Mouse (Mus musculus): ENCODE data around the gene Kcnq1.

Gene Kcnq1

GRCm38 (mm10) chr7:143461920-143462319, 355.8 kb downstream of the Kcnq1 start:
- DNase-seq (ENCODE audit: low spot score in 2 of 2): no peak

- no peak for DNase-seq (ENCODE audit: low spot score in 2 of 2)
These were observed 356.4 kb downstream of the Kcnq1 start for GRCm38 (mm10) chr7:143462516-143462915.

- DNase-seq (ENCODE audit: low spot score in 2 of 2): peak in 1 of 2 experiments; percentile 67
These were observed 357.8 kb downstream of the Kcnq1 start for GRCm38 (mm10) chr7:143463865-143464415.

GRCm38 (mm10) chr7:143464811-143465560, 358.8 kb downstream of the Kcnq1 start:
- no peak for DNase-seq (ENCODE audit: low spot score in 2 of 2)

GRCm38 (mm10) chr7:143466099-143466677, 360.0 kb downstream of the Kcnq1 start:
- peak in 1 of 2 experiments; percentile 79 for DNase-seq (ENCODE audit: low spot score in 2 of 2)

DNA sequence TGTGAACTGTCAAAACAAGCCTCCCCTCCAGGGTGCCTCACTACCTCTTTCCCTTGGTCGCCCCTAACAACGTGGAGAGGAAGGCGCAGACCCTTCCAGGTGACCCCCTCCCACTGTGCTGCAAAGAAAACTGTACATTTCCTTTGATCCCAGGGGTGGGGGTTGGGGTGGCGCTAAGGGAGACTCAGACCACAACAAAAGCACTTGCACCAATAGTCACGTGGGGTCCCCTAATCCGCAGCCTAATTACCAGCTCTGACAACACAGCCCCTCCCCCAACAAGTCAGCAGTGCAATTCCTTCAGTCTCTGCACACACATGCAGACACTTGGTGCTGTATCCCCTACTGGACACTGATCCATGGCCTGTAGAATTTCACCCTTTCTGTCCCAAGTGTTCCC, 361.6 kb downstream of the Kcnq1 start:
- DNase-seq (ENCODE audit: low spot score in 2 of 2): no peak

GRCm38 (mm10) chr7:143469946-143470345, 363.8 kb downstream of the Kcnq1 start:
- DNase-seq (ENCODE audit: low spot score in 2 of 2): peak in 1 of 2 experiments; percentile 67

DNA sequence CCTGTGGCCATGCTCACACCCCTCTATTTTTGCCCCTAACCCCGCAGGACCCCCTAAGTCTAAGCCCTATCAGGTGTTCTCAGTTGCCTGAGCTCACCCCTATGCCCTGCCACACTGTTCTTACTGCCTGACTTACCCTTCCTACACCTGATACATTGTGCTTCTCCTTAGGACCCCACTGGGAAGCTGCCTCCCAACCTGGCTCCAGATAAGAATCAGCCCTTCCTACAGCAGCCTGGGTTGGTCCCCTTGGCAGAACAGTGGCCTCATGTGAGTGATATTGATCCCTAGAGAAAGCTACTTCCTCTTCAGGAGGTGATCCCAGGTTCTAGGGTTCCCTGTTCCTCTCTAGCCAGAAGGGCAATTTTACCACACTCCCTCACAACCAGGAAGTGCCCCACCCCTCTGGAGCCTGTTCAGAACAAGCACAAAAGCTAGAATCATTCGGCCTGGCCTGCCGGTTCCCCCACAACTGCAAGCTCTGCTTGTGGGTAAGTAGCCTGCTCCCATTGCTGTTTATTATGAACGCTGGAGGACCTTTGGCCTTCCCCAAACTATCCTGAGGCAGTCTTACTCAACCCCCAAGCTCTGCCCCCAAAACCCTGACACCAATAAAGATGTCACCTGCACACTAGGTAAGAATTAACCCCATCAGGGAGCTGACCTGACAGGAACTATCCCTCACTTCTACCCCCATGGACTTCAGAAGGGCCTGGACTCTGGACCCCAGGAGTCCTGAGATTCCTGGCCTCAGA, 367.4 kb downstream of the Kcnq1 start, which contains the start of gene Slc22a18:
Slc22a18 (plus strand) TSS at position 390 of the 755 bp plus-strand sequence.
- DNase-seq (ENCODE audit: low spot score in 2 of 2): no peak

GRCm38 (mm10) chr7:143474811-143475210, 368.6 kb downstream of the Kcnq1 start:
- no peak for DNase-seq (ENCODE audit: low spot score in 2 of 2)

DNA sequence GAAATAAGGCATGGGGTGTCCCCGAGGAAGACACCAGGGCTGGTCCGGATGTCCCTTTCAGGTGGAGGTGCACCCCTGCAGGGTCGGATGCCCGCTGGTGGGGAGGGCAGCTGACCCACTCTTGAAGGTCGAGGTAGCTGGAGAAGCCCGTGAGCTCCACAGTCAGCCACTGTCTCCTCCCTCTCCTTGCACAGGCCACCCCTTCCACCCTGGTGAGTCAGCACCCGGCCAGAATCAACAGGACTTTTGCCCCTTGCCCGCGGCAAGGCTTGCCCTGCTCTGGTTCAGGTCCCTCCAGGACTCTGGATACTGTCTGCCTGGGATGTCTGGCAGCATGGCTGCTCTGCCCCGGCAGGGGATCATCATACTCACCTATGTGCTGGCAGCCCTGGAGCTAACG, 369.7 kb downstream of the Kcnq1 start:
- no peak for DNase-seq (ENCODE audit: low spot score in 2 of 2)

Measured in left cerebral cortex, adult 9 months (tissue).